Mouse (Mus musculus) heart, embryonic 11.5 days (tissue): ENCODE results near the gene Elavl4. TPM values are rescaled to one million over a fixed set of nuclear protein-coding genes. Genes with fewer than 3 reads are reported as not detected.

Experiments
- ATAC-seq: fragments of 200-750 bp; cut with Nextera tagmentation; replicated peaks from 2 replicates; pipeline ENCODE4 v1.8.0; 2017; ENCODE audit warnings: moderate library complexity; ENCODE audit not compliant: insufficient number of reproducible peaks, low FRiP score, low TSS enrichment
- H3K27ac ChIP-seq: fragments of 300-500 bp; sonication (generic); 2 replicates; pipeline ENCODE4 v1.5.1; 2014; ENCODE audit warnings: mild to moderate bottlenecking, low read depth, low read length
- H3K27me3 ChIP-seq: fragments of 300-500 bp; sonication (generic); 2 replicates; pipeline ENCODE4 v1.6.1; 2014; ENCODE audit warnings: mild to moderate bottlenecking, low read length, mixed read lengths; ENCODE audit not compliant: control insufficient read depth, insufficient read depth
- H3K36me3 ChIP-seq: fragments of 300-500 bp; sonication (generic); 2 replicates; pipeline ENCODE4 v1.6.1; 2014; ENCODE audit warnings: mild to moderate bottlenecking, low read length, moderate library complexity, mixed read lengths; ENCODE audit not compliant: control insufficient read depth, insufficient read depth
- H3K4me1 ChIP-seq: fragments of 300-500 bp; sonication (generic); 2 replicates; pipeline ENCODE4 v1.6.1; 2014; ENCODE audit warnings: low read length; ENCODE audit not compliant: control insufficient read depth, insufficient read depth
- H3K4me2 ChIP-seq: fragments of 300-500 bp; sonication (generic); 2 replicates; pipeline ENCODE4 v1.6.1; 2014; ENCODE audit warnings: mild to moderate bottlenecking, moderate library complexity
- H3K4me3 ChIP-seq: fragments of 300-500 bp; sonication (generic); 2 replicates; pipeline ENCODE4 v1.5.1; 2014; ENCODE audit warnings: low read depth, low read length
- H3K9ac ChIP-seq: fragments of 300-500 bp; sonication (generic); 2 replicates; pipeline ENCODE4 v1.6.1; 2014; ENCODE audit warnings: mild to moderate bottlenecking, low read depth, low read length, moderate library complexity
- H3K9me3 ChIP-seq: fragments of 300-500 bp; sonication (generic); replicated peaks from 2 replicates; pipeline ENCODE4 v1.6.1; 2016; ENCODE audit warnings: low read length; ENCODE audit not compliant: control insufficient read depth
- WGBS: fragments of 180-500 bp; shearing (Covaris S2); extraction: QIAGEN DNeasy Blood & Tissue Kit; methylation state at CpG from one replicate; pipeline ENCODE4 v1.1.7; 2014; ENCODE audit not compliant: insufficient replicate concordance; 5-methylcytosine and 5-hydroxymethylcytosine counted together
- polyA plus RNA-seq: library from polyadenylated mRNA; unstranded; fragments of >200 nt; fragmentation: Nextera tagmentation; extraction: Ambion mirVana; gene quantifications from 2 replicates; pipeline ENCODE4 v1.2.1, GENCODE M21; 2014

Gene Elavl4
- polyA plus RNA-seq, 1 experiment from 2014 or later: 7.7 TPM

- ATAC-seq: no peak
- 80% methylated on average over 2 of the region's 2 CpGs for WGBS
- no peaks in the 10 kb centered on the region for H3K36me3 ChIP-seq
- H3K9ac ChIP-seq: no peak overlapping the region
- no peak overlapping the region for H3K27ac ChIP-seq
- no peak overlapping the region for H3K4me3 ChIP-seq
- H3K9me3 ChIP-seq: no peaks in the 10 kb centered on the region
- H3K27me3 ChIP-seq: no peaks in the 10 kb centered on the region
- H3K4me1 ChIP-seq: no peaks in the 10 kb centered on the region; the same call in 1 of the 2 replicates
- H3K4me2 ChIP-seq: no peak overlapping the region
These were observed 174.4 kb downstream of the Elavl4 start for GRCm38 (mm10) chr4:110177263-110177662.

- no peak overlapping the region for H3K4me3 ChIP-seq
- H3K9ac ChIP-seq: no peak overlapping the region
- H3K4me1 ChIP-seq: no peaks in the 10 kb centered on the region; the same call in 1 of the 2 replicates
- no peaks in the 10 kb centered on the region for H3K36me3 ChIP-seq
- 75% methylated on average over 5 of the region's 5 CpGs for WGBS
- H3K27ac ChIP-seq: no peak overlapping the region
- no peaks in the 10 kb centered on the region for H3K27me3 ChIP-seq
- no peak for ATAC-seq
- H3K4me2 ChIP-seq: no peak overlapping the region
- no peaks in the 10 kb centered on the region for H3K9me3 ChIP-seq
These were observed 179.7 kb downstream of the Elavl4 start for GRCm38 (mm10) chr4:110172028-110172427.

GRCm38 (mm10) chr4:110165217-110165616, 186.5 kb downstream of the Elavl4 start:
- Histone ChIP-seq H3K27me3 (no peaks in the 10 kb centered on the region), H3K27ac (no peak overlapping the region), H3K9me3 (no peaks in the 10 kb centered on the region), H3K36me3 (no peaks in the 10 kb centered on the region), H3K4me2 (no peak overlapping the region), H3K9ac (no peak overlapping the region), H3K4me3 (no peak overlapping the region), H3K4me1 (no peaks in the 10 kb centered on the region)
- no peak for ATAC-seq
- WGBS: 69% methylated on average over 5 of the region's 5 CpGs

- peak; percentile 74 for ATAC-seq
- Histone ChIP-seq H3K4me2 (no peak overlapping the region), H3K4me3 (no peak overlapping the region), H3K9ac (no peak overlapping the region), H3K9me3 (no peaks in the 10 kb centered on the region), H3K27me3 (no peaks in the 10 kb centered on the region), H3K27ac (no peak overlapping the region), H3K36me3 (no peaks in the 10 kb centered on the region), H3K4me1 (0 out of 2 replicates have a peak, but pooled peaks cover 2% of the 10 kb centered on the region)
- WGBS: 54% methylated on average over 3 of the region's 3 CpGs
These were observed 190.1 kb downstream of the Elavl4 start for GRCm38 (mm10) chr4:110161600-110161999.

- Histone ChIP-seq H3K9ac (no peak overlapping the region), H3K4me2 (no peak overlapping the region), H3K27ac (no peak overlapping the region), H3K4me3 (no peak overlapping the region), H3K9me3 (no peaks in the 10 kb centered on the region), H3K36me3 (no peaks in the 10 kb centered on the region), H3K4me1 (0 out of 2 replicates have a peak, but pooled peaks cover 2% of the 10 kb centered on the region), H3K27me3 (no peaks in the 10 kb centered on the region)
- WGBS: 46% methylated on average over 3 of the region's 3 CpGs
- ATAC-seq: no peak
These were observed 194.1 kb downstream of the Elavl4 start for GRCm38 (mm10) chr4:110157515-110158159.

GRCm38 (mm10) chr4:110155954-110156353, 195.8 kb downstream of the Elavl4 start:
- Histone ChIP-seq H3K4me2 (no peak overlapping the region), H3K9me3 (no peaks in the 10 kb centered on the region), H3K4me3 (no peak overlapping the region), H3K27me3 (no peaks in the 10 kb centered on the region), H3K27ac (no peak overlapping the region), H3K4me1 (0 out of 2 replicates have a peak, but pooled peaks cover 2% of the 10 kb centered on the region), H3K9ac (no peak overlapping the region), H3K36me3 (no peaks in the 10 kb centered on the region)
- 84% methylated on average over 2 of the region's 2 CpGs for WGBS
- no peak for ATAC-seq

Other genes with a start within 250 kb of the Elavl4 start
- 0.90 and 1.4 TPM in 2 replicates for gene Agbl4, start 45.8 kb upstream of the Elavl4 start, polyA plus RNA-seq